ENCODE assay signal across 25 mouse cellular contexts in genomic region chr4:43863298-43863697, GRCm38 (mm10). TPM values are rescaled to one million over a fixed set of nuclear protein-coding genes. Genes with fewer than 3 reads are reported as not detected.
DNase-seq lines count a peak whose midpoint lies in the region; ATAC-seq and TF ChIP-seq lines count a peak whose summit lies in the region.
"Had no signal": no experiment of that assay in that cellular context is flagged by ENCODE, and none has a peak within 500 bp of the region (broad histone marks: within the 10 kb centered on the region; RNA-seq: fewer than 3 reads in every experiment).

No protein-coding gene starts in this region.

- TF ChIP-seq POLR2A in MEL (IDR thresholded peaks at IDR 0.05; ENCODE audit: control insufficient read depth in 1 of 2, insufficient read depth in 1 of 2, low read depth in 1 of 2, low read length in 2 of 2, poor library complexity in 1 of 2) = no peak

- H3K9ac ChIP-seq in hindbrain, postnatal 0 days (replicated peaks; ENCODE audit: low read length) = no peak overlapping the region
- no peak overlapping the region for H3K9ac ChIP-seq in hindbrain, embryonic 11.5 days (ENCODE audit: low read depth, low read length)
- H3K9ac ChIP-seq in liver, embryonic 11.5 days (ENCODE audit: low read depth, low read length) = no peak overlapping the region
- H3K9ac ChIP-seq in liver, embryonic 12.5 days = no peak overlapping the region
- no peak overlapping the region for H3K9ac ChIP-seq in MEL (ENCODE audit: control insufficient read depth, low read depth, low read length, poor library complexity, severe bottlenecking)
- no peak overlapping the region for H3K9ac ChIP-seq in hindbrain, embryonic 14.5 days
- H3K9ac ChIP-seq: embryonic facial prominence, embryonic 13.5 days; forebrain, embryonic 13.5 days; forebrain, postnatal 0 days; heart, embryonic 15.5 days had no signal

- no peak for TF ChIP-seq EP300 in MEL (IDR thresholded peaks at IDR 0.05; ENCODE audit: low read depth in 1 of 2, low read length in 2 of 2)

- H3K79me2 ChIP-seq in MEL (ENCODE audit: control insufficient read depth, insufficient read depth, low read length, poor library complexity) = no peaks in the 10 kb centered on the region

- TF ChIP-seq RAD21 in MEL (IDR thresholded peaks at IDR 0.05; ENCODE audit: low read depth, low read length) = peak; percentile 31

- H3K9me3 ChIP-seq in hindbrain, postnatal 0 days (ENCODE audit: low read length) = no peaks in the 10 kb centered on the region
- H3K9me3 ChIP-seq in hindbrain, embryonic 11.5 days (ENCODE audit: control insufficient read depth, low read length) = no peaks in the 10 kb centered on the region
- H3K9me3 ChIP-seq in liver, embryonic 11.5 days (ENCODE audit: control insufficient read depth, low read length) = no peaks in the 10 kb centered on the region
- no peaks in the 10 kb centered on the region for H3K9me3 ChIP-seq in liver, embryonic 12.5 days (replicated peaks)
- no peaks in the 10 kb centered on the region for H3K9me3 ChIP-seq in MEL (replicated peaks; ENCODE audit: insufficient read depth, low read length)
- 0 out of 2 replicates have a peak, but pooled peaks cover 2% of the 10 kb centered on the region for H3K9me3 ChIP-seq in hindbrain, embryonic 14.5 days (ENCODE audit: control insufficient read depth, low read length)
- H3K9me3 ChIP-seq: embryonic facial prominence, embryonic 13.5 days; forebrain, embryonic 13.5 days; G1E; heart, embryonic 15.5 days; hindbrain, embryonic 10.5 days had no signal

- no peak for ATAC-seq in hindbrain, postnatal 0 days
- ATAC-seq in hindbrain, embryonic 11.5 days (ENCODE audit: low FRiP score) = no peak
- ATAC-seq in liver, embryonic 11.5 days (replicated peaks; ENCODE audit: low FRiP score) = no peak
- no peak for ATAC-seq in liver, embryonic 12.5 days
- ATAC-seq in hindbrain, embryonic 14.5 days (ENCODE audit: low FRiP score) = no peak
- ATAC-seq: forebrain, embryonic 13.5 days; forebrain, postnatal 0 days; hindbrain, embryonic 16.5 days; intestine, embryonic 16.5 days had no signal

- no peak overlapping the region for H3K4me3 ChIP-seq in hindbrain, postnatal 0 days (ENCODE audit: low read length)
- no peak overlapping the region for H3K4me3 ChIP-seq in hindbrain, embryonic 11.5 days (ENCODE audit: low read depth, low read length)
- H3K4me3 ChIP-seq in liver, embryonic 11.5 days (ENCODE audit: low read depth, low read length) = no peak overlapping the region
- H3K4me3 ChIP-seq in liver, embryonic 12.5 days = no peak overlapping the region
- no peak overlapping the region for H3K4me3 ChIP-seq in MEL (ENCODE audit: control insufficient read depth in 1 of 2, insufficient read depth in 1 of 2, low read depth in 2 of 2, low read length in 2 of 2)
- H3K4me3 ChIP-seq in hindbrain, embryonic 14.5 days (replicated peaks; ENCODE audit: low read length) = no peak overlapping the region
- H3K4me3 ChIP-seq: embryonic facial prominence, embryonic 13.5 days; forebrain, embryonic 13.5 days; gastrocnemius, adult 2 months; heart, embryonic 15.5 days; hindbrain, embryonic 10.5 days had no signal

- no peaks in the 10 kb centered on the region for H3K4me1 ChIP-seq in hindbrain, postnatal 0 days (ENCODE audit: insufficient read depth, low read length)
- no peaks in the 10 kb centered on the region for H3K4me1 ChIP-seq in hindbrain, embryonic 11.5 days (replicated peaks; ENCODE audit: control insufficient read depth, insufficient read depth, low read length)
- no peaks in the 10 kb centered on the region for H3K4me1 ChIP-seq in liver, embryonic 11.5 days (replicated peaks; ENCODE audit: control insufficient read depth, insufficient read depth, low read length)
- no peaks in the 10 kb centered on the region for H3K4me1 ChIP-seq in liver, embryonic 12.5 days
- H3K4me1 ChIP-seq in MEL (ENCODE audit: control insufficient read depth in 1 of 2, insufficient read depth in 2 of 2, low read length in 2 of 2) = no peaks in the 10 kb centered on the region
- no peaks in the 10 kb centered on the region for H3K4me1 ChIP-seq in hindbrain, embryonic 14.5 days (replicated peaks; ENCODE audit: control insufficient read depth, insufficient read depth, low read length)
- H3K4me1 ChIP-seq: embryonic facial prominence, embryonic 13.5 days; forebrain, embryonic 13.5 days had no signal

- H3K4me2 ChIP-seq in hindbrain, postnatal 0 days (ENCODE audit: low read depth, low read length) = no peak overlapping the region
- H3K4me2 ChIP-seq in hindbrain, embryonic 11.5 days (replicated peaks; ENCODE audit: low read depth, low read length) = no peak overlapping the region
- no peak overlapping the region for H3K4me2 ChIP-seq in liver, embryonic 11.5 days
- H3K4me2 ChIP-seq in liver, embryonic 12.5 days = no peak overlapping the region
- no peak overlapping the region for H3K4me2 ChIP-seq in hindbrain, embryonic 14.5 days (replicated peaks)
- H3K4me2 ChIP-seq: embryonic facial prominence, embryonic 13.5 days; forebrain, embryonic 13.5 days; heart, embryonic 15.5 days had no signal

- WGBS in hindbrain, postnatal 0 days = 67% methylated on average over 4 of the region's 4 CpGs
- WGBS in hindbrain, embryonic 11.5 days = 65% methylated on average over 4 of the region's 4 CpGs
- 53% methylated on average over 4 of the region's 4 CpGs for WGBS in liver, embryonic 11.5 days
- whole genome bisulfite sequencing in liver, embryonic 12.5 days (ENCODE audit: insufficient replicate concordance) = 48% methylated on average over 4 of the region's 4 CpGs
- 72% methylated on average over 4 of the region's 4 CpGs for WGBS in hindbrain, embryonic 14.5 days

- H3K36me3 ChIP-seq in hindbrain, postnatal 0 days (ENCODE audit: insufficient read depth, low read length) = no peaks in the 10 kb centered on the region
- no peaks in the 10 kb centered on the region for H3K36me3 ChIP-seq in hindbrain, embryonic 11.5 days (ENCODE audit: control insufficient read depth, insufficient read depth, low read length)
- no peaks in the 10 kb centered on the region for H3K36me3 ChIP-seq in liver, embryonic 11.5 days (ENCODE audit: control insufficient read depth, insufficient read depth, low read length)
- no peaks in the 10 kb centered on the region for H3K36me3 ChIP-seq in liver, embryonic 12.5 days
- H3K36me3 ChIP-seq in MEL (ENCODE audit: control insufficient read depth in 1 of 2, insufficient read depth in 2 of 2, low read length in 2 of 2) = no peaks in the 10 kb centered on the region
- H3K36me3 ChIP-seq in hindbrain, embryonic 14.5 days (replicated peaks; ENCODE audit: control insufficient read depth, insufficient read depth) = no peaks in the 10 kb centered on the region
- H3K36me3 ChIP-seq: embryonic facial prominence, embryonic 13.5 days; G1E; heart, embryonic 15.5 days; hindbrain, embryonic 10.5 days had no signal

- no peaks in the 10 kb centered on the region for H3K27me3 ChIP-seq in hindbrain, postnatal 0 days (ENCODE audit: insufficient read depth, low read length)
- H3K27me3 ChIP-seq in hindbrain, embryonic 11.5 days (ENCODE audit: control insufficient read depth, insufficient read depth, low read length) = no peaks in the 10 kb centered on the region
- no peaks in the 10 kb centered on the region for H3K27me3 ChIP-seq in liver, embryonic 11.5 days (replicated peaks; ENCODE audit: control insufficient read depth, insufficient read depth, low read length)
- H3K27me3 ChIP-seq in liver, embryonic 12.5 days (replicated peaks) = no peaks in the 10 kb centered on the region
- peaks cover 6 to 14% of the 10 kb centered on the region in 2 experiments for H3K27me3 ChIP-seq in MEL (ENCODE audit: control insufficient read depth in 1 of 2, insufficient read depth in 2 of 2, low read length in 2 of 2)
- H3K27me3 ChIP-seq in hindbrain, embryonic 14.5 days (ENCODE audit: control insufficient read depth, insufficient read depth, low read length) = no peaks in the 10 kb centered on the region
- H3K27me3 ChIP-seq: embryonic facial prominence, embryonic 13.5 days; forebrain, embryonic 13.5 days; heart, embryonic 15.5 days had no signal

- DNase-seq in hindbrain, postnatal 0 days (ENCODE audit: low spot score) = no peak
- no peak for DNase-seq in hindbrain, embryonic 11.5 days (ENCODE audit: low spot score)
- peak; percentile 24 for DNase-seq in liver, embryonic 11.5 days (ENCODE audit: low spot score)
- DNase-seq in 416B (ENCODE audit: low read depth) (peak; percentile 21), MEL (ENCODE audit: low read depth, low spot score) (peak; percentile 14)
- no peak for DNase-seq in left cerebral cortex, adult 11 months (ENCODE audit: low spot score)
- DNase-seq in hindbrain, embryonic 14.5 days (ENCODE audit: low spot score) = no peak
- DNase-seq: adrenal gland, postnatal 10 days; cerebellum, adult 18-20 months; cerebellum, adult 9-11 months; cerebellum, postnatal 36 days; forebrain, postnatal 0 days; gastrocnemius, adult 2 months; gastrocnemius, postnatal 25 days; heart, postnatal 14 days had no signal

- TF ChIP-seq CTCF in hindbrain, postnatal 0 days (IDR thresholded peaks at IDR 0.05; ENCODE audit: low read depth) = peak; percentile 35
- peak in 2 of 3 experiments; percentile 25 to 47; a peak in 3 of 6 replicates for TF ChIP-seq CTCF in MEL (IDR thresholded peaks at IDR 0.05 in 2 of 3, conservative IDR thresholded peaks at IDR 0.05 in 1 of 3; ENCODE audit: control insufficient read depth in 1 of 3, insufficient read depth in 1 of 3, low read depth in 2 of 3, low read length in 3 of 3, poor library complexity in 1 of 3, severe bottlenecking in 1 of 3)

- no peak overlapping the region for H3K27ac ChIP-seq in hindbrain, postnatal 0 days
- no peak overlapping the region for H3K27ac ChIP-seq in hindbrain, embryonic 11.5 days (ENCODE audit: low read depth, low read length)
- H3K27ac ChIP-seq in liver, embryonic 11.5 days (ENCODE audit: low read depth, low read length) = no peak overlapping the region
- no peak overlapping the region for H3K27ac ChIP-seq in liver, embryonic 12.5 days
- no peak overlapping the region for H3K27ac ChIP-seq in MEL (ENCODE audit: control insufficient read depth, low read depth, low read length)
- H3K27ac ChIP-seq in hindbrain, embryonic 14.5 days = no peak overlapping the region
- H3K27ac ChIP-seq: embryonic facial prominence, embryonic 13.5 days; forebrain, embryonic 13.5 days; gastrocnemius, adult 2 months; heart, embryonic 15.5 days; hindbrain, embryonic 10.5 days had no signal

RNA-seq across cellular contexts. Expression of gene Olfr155, which starts 11.9 kb away (rescaled TPM):
- not detected in 2 replicates for total RNA-seq in hindbrain, postnatal 0 days (2014; rRNA removed)
- polyA plus RNA-seq in hindbrain, postnatal 0 days (2015; fragmentation: Nextera tagmentation; extraction: Ambion mirVana) = not detected in 2 replicates
- polyA plus RNA-seq in hindbrain, embryonic 11.5 days (2014; fragmentation: Nextera tagmentation; extraction: Ambion mirVana) = not detected in 2 replicates
- polyA plus RNA-seq in liver, embryonic 11.5 days (2014; fragmentation: Nextera tagmentation; extraction: Ambion mirVana) = not detected in 2 replicates
- not detected in 2 replicates for polyA plus RNA-seq in liver, embryonic 12.5 days (2016; fragmentation: Nextera tagmentation; extraction: Ambion mirVana)
- not detected in 2 replicates for total RNA-seq in MEL (2012; rRNA removed)
- not detected for polyA plus RNA-seq in MEL (2012; ENCODE audit: insufficient read depth in 1 of 2, insufficient read length in 2 of 2, low read depth in 1 of 2, low replicate concordance in 2 of 2, missing spikeins in 1 of 2)
- not detected in 2 replicates for polyA plus RNA-seq in hindbrain, embryonic 14.5 days (2014; fragmentation: Nextera tagmentation; extraction: Ambion mirVana)
- total RNA-seq: adrenal gland, postnatal 10 days; adrenal gland, postnatal 4 days; forebrain, postnatal 0 days; gastrocnemius, adult 2 months; gastrocnemius, postnatal 25 days; granulocyte monocyte progenitor cell, adult 5-6 weeks; heart, postnatal 14 days had no signal
- polyA plus RNA-seq: embryonic facial prominence, embryonic 13.5 days; forebrain, embryonic 13.5 days; forebrain, postnatal 0 days; G1E; heart, embryonic 15.5 days; hindbrain, embryonic 10.5 days; hindbrain, embryonic 16.5 days; intestine, embryonic 16.5 days had no signal

RNA-seq across cellular contexts. Expression of gene Reck, which starts 12.0 kb away (rescaled TPM):
- total RNA-seq in hindbrain, postnatal 0 days (2014; rRNA removed) = 4.0 and 6.1 TPM in 2 replicates
- polyA plus RNA-seq in hindbrain, postnatal 0 days (2015; fragmentation: Nextera tagmentation; extraction: Ambion mirVana) = 3.4 and 4.0 TPM in 2 replicates
- 14.5 and 15.0 TPM in 2 replicates for polyA plus RNA-seq in hindbrain, embryonic 11.5 days (2014; fragmentation: Nextera tagmentation; extraction: Ambion mirVana)
- 9.1 and 9.6 TPM in 2 replicates for polyA plus RNA-seq in liver, embryonic 11.5 days (2014; fragmentation: Nextera tagmentation; extraction: Ambion mirVana)
- 5.3 and 5.8 TPM in 2 replicates for polyA plus RNA-seq in liver, embryonic 12.5 days (2016; fragmentation: Nextera tagmentation; extraction: Ambion mirVana)
- 0.12 and 0.13 TPM in 2 replicates for total RNA-seq in MEL (2012; rRNA removed)
- under 1 TPM in 1 of 2 experiments, not detected in 1; 0.60 TPM for polyA plus RNA-seq in MEL (2012; ENCODE audit: insufficient read depth in 1 of 2, insufficient read length in 2 of 2, low read depth in 1 of 2, low replicate concordance in 2 of 2, missing spikeins in 1 of 2)
- 6.2 and 7.3 TPM in 2 replicates for polyA plus RNA-seq in hindbrain, embryonic 14.5 days (2014; fragmentation: Nextera tagmentation; extraction: Ambion mirVana)

RNA-seq across cellular contexts. Expression of gene Olfr157, which starts 23.3 kb away (rescaled TPM):
- not detected in 2 replicates for total RNA-seq in hindbrain, postnatal 0 days (2014; rRNA removed)
- not detected in 2 replicates for polyA plus RNA-seq in hindbrain, postnatal 0 days (2015; fragmentation: Nextera tagmentation; extraction: Ambion mirVana)
- polyA plus RNA-seq in hindbrain, embryonic 11.5 days (2014; fragmentation: Nextera tagmentation; extraction: Ambion mirVana) = 0.09 TPM in 1 of 2 replicates, not detected in the other
- not detected in 2 replicates for polyA plus RNA-seq in liver, embryonic 11.5 days (2014; fragmentation: Nextera tagmentation; extraction: Ambion mirVana)
- not detected in 2 replicates for polyA plus RNA-seq in liver, embryonic 12.5 days (2016; fragmentation: Nextera tagmentation; extraction: Ambion mirVana)
- not detected in 2 replicates for total RNA-seq in MEL (2012; rRNA removed)
- polyA plus RNA-seq in MEL (2012; ENCODE audit: insufficient read depth in 1 of 2, insufficient read length in 2 of 2, low read depth in 1 of 2, low replicate concordance in 2 of 2, missing spikeins in 1 of 2) = under 1 TPM in 1 of 2 experiments, not detected in 1; 0.01 TPM
- polyA plus RNA-seq in hindbrain, embryonic 14.5 days (2014; fragmentation: Nextera tagmentation; extraction: Ambion mirVana) = 0.03 TPM in 1 of 2 replicates, not detected in the other
- total RNA-seq: adrenal gland, postnatal 10 days; adrenal gland, postnatal 4 days; forebrain, postnatal 0 days; gastrocnemius, adult 2 months; gastrocnemius, postnatal 25 days; granulocyte monocyte progenitor cell, adult 5-6 weeks; heart, postnatal 14 days had no signal
- polyA plus RNA-seq: embryonic facial prominence, embryonic 13.5 days; forebrain, embryonic 13.5 days; forebrain, postnatal 0 days; G1E; heart, embryonic 15.5 days; hindbrain, embryonic 10.5 days; hindbrain, embryonic 16.5 days; intestine, embryonic 16.5 days had no signal

RNA-seq across cellular contexts. Expression of gene Olfr156, which starts 39.6 kb away (rescaled TPM):
- not detected in 2 replicates for total RNA-seq in hindbrain, postnatal 0 days (2014; rRNA removed)
- not detected in 2 replicates for polyA plus RNA-seq in hindbrain, postnatal 0 days (2015; fragmentation: Nextera tagmentation; extraction: Ambion mirVana)
- polyA plus RNA-seq in hindbrain, embryonic 11.5 days (2014; fragmentation: Nextera tagmentation; extraction: Ambion mirVana) = not detected in 2 replicates
- not detected in 2 replicates for polyA plus RNA-seq in liver, embryonic 11.5 days (2014; fragmentation: Nextera tagmentation; extraction: Ambion mirVana)
- polyA plus RNA-seq in liver, embryonic 12.5 days (2016; fragmentation: Nextera tagmentation; extraction: Ambion mirVana) = not detected in 2 replicates
- total RNA-seq in MEL (2012; rRNA removed) = not detected in 2 replicates
- not detected for polyA plus RNA-seq in MEL (2012; ENCODE audit: insufficient read depth in 1 of 2, insufficient read length in 2 of 2, low read depth in 1 of 2, low replicate concordance in 2 of 2, missing spikeins in 1 of 2)
- polyA plus RNA-seq in hindbrain, embryonic 14.5 days (2014; fragmentation: Nextera tagmentation; extraction: Ambion mirVana) = not detected in 2 replicates
- total RNA-seq: adrenal gland, postnatal 10 days; adrenal gland, postnatal 4 days; forebrain, postnatal 0 days; gastrocnemius, adult 2 months; gastrocnemius, postnatal 25 days; granulocyte monocyte progenitor cell, adult 5-6 weeks; heart, postnatal 14 days had no signal
- polyA plus RNA-seq: embryonic facial prominence, embryonic 13.5 days; forebrain, embryonic 13.5 days; forebrain, postnatal 0 days; G1E; heart, embryonic 15.5 days; hindbrain, embryonic 10.5 days; hindbrain, embryonic 16.5 days; intestine, embryonic 16.5 days had no signal

Comparison
In these comparisons a context has a peak if more than half of its experiments do, and no peak if none do; other contexts are left out.
1. DNase-seq: peak in liver, embryonic 11.5 days (single experiment), 416B (single experiment) and MEL (single experiment); none in hindbrain, postnatal 0 days (single experiment), hindbrain, embryonic 11.5 days (single experiment), left cerebral cortex, adult 11 months (single experiment) and hindbrain, embryonic 14.5 days (single experiment).